Mouse (Mus musculus) adrenal gland, adult 18-20 months (tissue): Measurements from ENCODE around the gene Hist1h2ao. TPM values are rescaled to one million over a fixed set of nuclear protein-coding genes. Genes with fewer than 3 reads are reported as not detected.

Experiments
- microRNA-seq, 2 experiments: library from miRNA; unstranded; fragments of <30 nt; microRNA quantifications; one replicate each; pipeline ENCODE4 v1.2.0; 2021; ENCODE audit warnings: borderline number of aligned reads in 2 of 2
- total RNA-seq, 2 experiments: library from RNA; stranded (reverse); gene quantifications; 1 replicate in 1 of 2; 2 replicates in 1 of 2; pipeline ENCODE4 v1.2.3; 2021

Hist1h2ao gene
- total RNA-seq, 2 experiments from 2014 or later = 3.6 to 44.2 TPM

Small RNAs within 50 kb of the gene (microRNA-seq; reads per million reads assigned to microRNA genes)
- gene Gm19658 (0 reads per million in 2 experiments), gene Gm44346 (0 reads per million in 2 experiments), gene Gm44466 (0 reads per million in 2 experiments)

Other genes with a start within 250 kb of the Hist1h2ao start
- not detected for gene Olfr1364, start 228.7 kb upstream of the Hist1h2ao start, total RNA-seq
- not detected for gene Olfr1362, start 196.4 kb upstream of the Hist1h2ao start, total RNA-seq
- not detected for gene Olfr11, start 167.9 kb upstream of the Hist1h2ao start, total RNA-seq
- gene Olfr1361, start 147.1 kb upstream of the Hist1h2ao start, total RNA-seq = not detected
- gene Olfr1360, start 133.1 kb upstream of the Hist1h2ao start, total RNA-seq = not detected
- not detected for gene Olfr1359, start 112.4 kb upstream of the Hist1h2ao start, total RNA-seq
- gene Hist1h2bl, start 94.3 kb upstream of the Hist1h2ao start, total RNA-seq = 10 to 100 TPM; 21.3 to 23.3 TPM
- gene Hist1h2ai, start 94.0 kb upstream of the Hist1h2ao start, total RNA-seq = 10 to 100 TPM; 21.4 to 30.6 TPM
- 10 to 100 TPM; 25.1 to 28.5 TPM for gene Hist1h3h, start 92.8 kb upstream of the Hist1h2ao start, total RNA-seq
- gene Hist1h2bm, start 88.4 kb upstream of the Hist1h2ao start, total RNA-seq = 1 to 10 TPM; 5.2 to 5.8 TPM
- 1 to 10 TPM; 5.4 TPM for gene Hist1h4j, start 75.4 kb upstream of the Hist1h2ao start, total RNA-seq
- gene Hist1h4k, start 60.0 kb upstream of the Hist1h2ao start, total RNA-seq = 10 to 100 TPM; 76.7 to 88.9 TPM
- gene Hist1h2ak, start 56.6 kb upstream of the Hist1h2ao start, total RNA-seq = 1 to 10 TPM; 7.9 to 8.1 TPM
- gene Hist1h2bn, start 56.3 kb upstream of the Hist1h2ao start, total RNA-seq = 10 to 100 TPM; 11.4 to 15.3 TPM
- 10 to 100 TPM in 1 of 2 experiments, 1 to 10 TPM in 1; 8.8 to 12.2 TPM for gene Hist1h1b, start 29.8 kb upstream of the Hist1h2ao start, total RNA-seq
- 10 to 100 TPM; 21.8 to 29.9 TPM for gene Hist1h3i, start 27.1 kb upstream of the Hist1h2ao start, total RNA-seq
- gene Hist1h2an, start 23.2 kb upstream of the Hist1h2ao start, total RNA-seq = 1 to 10 TPM; 2.5 to 4.4 TPM
- gene Hist1h2bp, start 23.0 kb upstream of the Hist1h2ao start, total RNA-seq = 1 to 10 TPM; 5.8 to 8.9 TPM
- gene Hist1h2bq, start 268 bp upstream of the Hist1h2ao start, total RNA-seq = 10 to 100 TPM; 45.1 to 68.5 TPM
- 100 to 1,000 TPM; 185 to 195 TPM for gene Hist1h4m, start 1.3 kb downstream of the Hist1h2ao start, total RNA-seq
- gene Hist1h4n, start 21.7 kb downstream of the Hist1h2ao start, total RNA-seq = 10 to 100 TPM; 33.0 to 84.6 TPM
- 10 to 100 TPM in 1 of 2 experiments, 1 to 10 TPM in 1; 8.6 to 29.1 TPM for gene Hist1h2ap, start 23.0 kb downstream of the Hist1h2ao start, total RNA-seq
- gene Hist1h2br, start 23.3 kb downstream of the Hist1h2ao start, total RNA-seq = 10 to 100 TPM; 43.9 to 68.8 TPM
- 1 to 10 TPM in 1 of 2 experiments, under 1 TPM in 1; 0.80 to 1.5 TPM for gene Zfp184, start 134.6 kb downstream of the Hist1h2ao start, total RNA-seq
- gene Pom121l2, start 170.7 kb downstream of the Hist1h2ao start, total RNA-seq = not detected
- gene Prss16, start 199.3 kb downstream of the Hist1h2ao start, total RNA-seq = under 1 TPM in 1 of 2 experiments, not detected in 1; 0.96 TPM
- gene Hist1h2ah, start 225.1 kb downstream of the Hist1h2ao start, total RNA-seq = 10 to 100 TPM in 1 of 2 experiments, not detected in 1; 16.5 TPM
- gene Hist1h2bk, start 225.4 kb downstream of the Hist1h2ao start, total RNA-seq = 10 to 100 TPM; 18.0 to 23.9 TPM
- gene Hist1h4i, start 230.9 kb downstream of the Hist1h2ao start, total RNA-seq = 10 to 100 TPM; 40.1 to 68.2 TPM
- 10 to 100 TPM; 11.9 to 12.2 TPM for gene Hist1h2ag, start 232.5 kb downstream of the Hist1h2ao start, total RNA-seq
- 10 to 100 TPM in 1 of 2 experiments, 1 to 10 TPM in 1; 8.0 to 15.6 TPM for gene Hist1h2bj, start 232.7 kb downstream of the Hist1h2ao start, total RNA-seq